Mouse (Mus musculus): ENCODE results near the gene Chaf1b. TPM values are rescaled to one million over a fixed set of nuclear protein-coding genes. Genes with fewer than 3 reads are reported as not detected.

Chaf1b gene
- polyA plus RNA-seq, 1 experiment from 2014 or later, result 58.1 TPM

- Histone ChIP-seq H3K36me3 (no peaks in the 10 kb centered on the region), H3K4me3 (replicated peaks) (no peak overlapping the region), H3K27me3 (peaks cover 47% of the 10 kb centered on the region), H3K27ac (no peak overlapping the region), H3K4me1 (replicated peaks) (peaks cover 9% of the 10 kb centered on the region), H3K9ac (no peak overlapping the region), H3K9me3 (replicated peaks) (no peaks in the 10 kb centered on the region), H3K4me2 (no peak overlapping the region)
- ATAC-seq (ENCODE audit: low read depth) (no peak), DNase-seq (no peak)
- 64% methylated on average over 17 of the region's 17 CpGs for WGBS (ENCODE audit: insufficient replicate concordance)
Observed at GRCm38 (mm10) chr16:93932185-93933168, 48.8 kb downstream of the Chaf1b start.

GRCm38 (mm10) chr16:93934588-93934987 is 50.9 kb downstream of the Chaf1b start:
- no peak for ATAC-seq (ENCODE audit: low read depth)
- peak overlapping the region; percentile 15; the same call in 1 of the 2 replicates for H3K4me2 ChIP-seq
- 26% methylated on average over 13 of the region's 13 CpGs for WGBS (ENCODE audit: insufficient replicate concordance)

GRCm38 (mm10) chr16:93935009-93935408 is 51.3 kb downstream of the Chaf1b start:
- Histone ChIP-seq H3K36me3 (no peaks in the 10 kb centered on the region), H3K4me1 (replicated peaks) (peaks cover 15% of the 10 kb centered on the region), H3K4me2 (peak overlapping the region; percentile 15; the same call in 1 of the 2 replicates), H3K9me3 (replicated peaks) (no peaks in the 10 kb centered on the region), H3K9ac (no peak overlapping the region), H3K27me3 (peaks cover 50% of the 10 kb centered on the region), H3K27ac (no peak overlapping the region), H3K4me3 (replicated peaks) (no peak overlapping the region)
- WGBS (ENCODE audit: insufficient replicate concordance), result 25% methylated on average over 7 of the region's 7 CpGs
- ATAC-seq (ENCODE audit: low read depth) (no peak), DNase-seq (no peak)

More at GRCm38 (mm10) chr16:93934588-93934987, 50.9 kb downstream of the Chaf1b start:
- Histone ChIP-seq H3K4me3 (replicated peaks) (no peak overlapping the region), H3K27ac (no peak overlapping the region), H3K27me3 (peaks cover 50% of the 10 kb centered on the region), H3K36me3 (no peaks in the 10 kb centered on the region), H3K9me3 (replicated peaks) (no peaks in the 10 kb centered on the region), H3K9ac (no peak overlapping the region), H3K4me1 (replicated peaks) (peaks cover 15% of the 10 kb centered on the region)
- DNase-seq, result no peak

- 5% methylated on average over 16 of the region's 16 CpGs for WGBS (ENCODE audit: insufficient replicate concordance)
- DNase-seq (peak; percentile 41), ATAC-seq (ENCODE audit: low read depth) (no peak)
- Histone ChIP-seq H3K4me1 (replicated peaks) (peaks cover 21% of the 10 kb centered on the region), H3K4me3 (replicated peaks) (peak overlapping the region; percentile 43), H3K9ac (peak overlapping the region; percentile 28; the same call in 1 of the 2 replicates), H3K27ac (no peak overlapping the region), H3K36me3 (no peaks in the 10 kb centered on the region), H3K9me3 (replicated peaks) (no peaks in the 10 kb centered on the region), H3K4me2 (peak overlapping the region; percentile 56), H3K27me3 (peaks cover 40% of the 10 kb centered on the region)
Observed at GRCm38 (mm10) chr16:93938400-93938846, 54.7 kb downstream of the Chaf1b start.

- Histone ChIP-seq H3K4me2 (no peak overlapping the region), H3K9me3 (replicated peaks) (no peaks in the 10 kb centered on the region), H3K4me1 (replicated peaks) (peaks cover 15% of the 10 kb centered on the region), H3K27me3 (peaks cover 36% of the 10 kb centered on the region), H3K4me3 (replicated peaks) (no peak overlapping the region), H3K36me3 (no peaks in the 10 kb centered on the region), H3K27ac (no peak overlapping the region), H3K9ac (no peak overlapping the region)
- DNase-seq, result no peak
- no peak for ATAC-seq (ENCODE audit: low read depth)
- WGBS (ENCODE audit: insufficient replicate concordance), result 67% methylated on average over 4 of the region's 4 CpGs
Observed at GRCm38 (mm10) chr16:93939961-93940360, 56.3 kb downstream of the Chaf1b start.

GRCm38 (mm10) chr16:93941781-93942567 is 58.3 kb downstream of the Chaf1b start:
- ATAC-seq (ENCODE audit: low read depth), result no peak
- no peaks in the 10 kb centered on the region for H3K9me3 ChIP-seq (replicated peaks)

GRCm38 (mm10) chr16:93942796-93943502 is 59.2 kb downstream of the Chaf1b start:
- no peak for ATAC-seq (ENCODE audit: low read depth)
- Histone ChIP-seq H3K27me3 (peaks cover 16% of the 10 kb centered on the region), H3K4me1 (replicated peaks) (peaks cover 12% of the 10 kb centered on the region; the same call in 1 of the 2 replicates), H3K9me3 (replicated peaks) (no peaks in the 10 kb centered on the region), H3K27ac (no peak overlapping the region), H3K4me3 (replicated peaks) (no peak overlapping the region), H3K36me3 (no peaks in the 10 kb centered on the region), H3K9ac (no peak overlapping the region), H3K4me2 (no peak overlapping the region)
- DNase-seq, result no peak
- WGBS (ENCODE audit: insufficient replicate concordance), result 74% methylated on average over 10 of the region's 10 CpGs

More at GRCm38 (mm10) chr16:93941781-93942567, 58.3 kb downstream of the Chaf1b start:
- H3K27ac ChIP-seq, result no peak overlapping the region
- H3K4me2 ChIP-seq, result no peak overlapping the region
- no peaks in the 10 kb centered on the region for H3K36me3 ChIP-seq
- WGBS (ENCODE audit: insufficient replicate concordance), result 71% methylated on average over 10 of the region's 10 CpGs
- peaks cover 22% of the 10 kb centered on the region for H3K27me3 ChIP-seq
- peaks cover 12% of the 10 kb centered on the region; the same call in 1 of the 2 replicates for H3K4me1 ChIP-seq (replicated peaks)
- H3K9ac ChIP-seq, result no peak overlapping the region
- H3K4me3 ChIP-seq (replicated peaks), result no peak overlapping the region
- DNase-seq, result no peak

- no peak for DNase-seq
- peaks cover 6% of the 10 kb centered on the region; the same call in 1 of the 2 replicates for H3K4me1 ChIP-seq (replicated peaks)
- H3K4me2 ChIP-seq, result no peak overlapping the region
- peaks cover 18% of the 10 kb centered on the region for H3K27me3 ChIP-seq
- H3K9me3 ChIP-seq (replicated peaks), result no peaks in the 10 kb centered on the region
- no peak overlapping the region for H3K27ac ChIP-seq
- H3K4me3 ChIP-seq (replicated peaks), result no peak overlapping the region
- ATAC-seq (ENCODE audit: low read depth), result no peak
- WGBS (ENCODE audit: insufficient replicate concordance), result 24% methylated on average over 6 of the region's 6 CpGs
- H3K9ac ChIP-seq, result no peak overlapping the region
- H3K36me3 ChIP-seq, result no peaks in the 10 kb centered on the region
Observed at GRCm38 (mm10) chr16:93944301-93944700, 60.6 kb downstream of the Chaf1b start.

- Histone ChIP-seq H3K27me3 (peaks cover 26% of the 10 kb centered on the region), H3K36me3 (no peaks in the 10 kb centered on the region), H3K9ac (no peak overlapping the region), H3K27ac (no peak overlapping the region), H3K4me3 (replicated peaks) (no peak overlapping the region), H3K9me3 (replicated peaks) (no peaks in the 10 kb centered on the region), H3K4me1 (replicated peaks) (no peaks in the 10 kb centered on the region), H3K4me2 (no peak overlapping the region)
- 65% methylated on average over 4 of the region's 4 CpGs for WGBS (ENCODE audit: insufficient replicate concordance)
- DNase-seq (no peak), ATAC-seq (ENCODE audit: low read depth) (no peak)
Observed at GRCm38 (mm10) chr16:93947396-93947795, 63.7 kb downstream of the Chaf1b start.

All from liver, embryonic 13.5 days (tissue).